Mouse (Mus musculus): ENCODE data around the gene Rasd1. TPM values are rescaled to one million over a fixed set of nuclear protein-coding genes. Genes with fewer than 3 reads are reported as not detected.
A peak's percentile ranks its signal among the peaks of the same experiment; 100 is the strongest.

Gene Rasd1
- total and polyA plus RNA-seq, 3 experiments: 0.13 to 0.30 TPM; not detected in 1

GRCm38 (mm10) chr11:59948401-59948767 is 16.4 kb downstream of the Rasd1 start:
- peaks cover 3% of the 10 kb centered on the region for H3K27me3 ChIP-seq (replicated peaks)
- peaks cover 0 to 35% of the 10 kb centered on the region in 2 experiments for H3K36me3 ChIP-seq (replicated peaks in 1 of 2; ENCODE audit: control insufficient read depth in 1 of 2, insufficient read depth in 1 of 2, low read length in 1 of 2)
- in situ Hi-C loops (cut with MboI; ENCODE audit: low pct_ligation_motif_present, low pct_unique_long_range_greater_than_20kb, low sequenced_read_pairs): no loop called here
- no peak overlapping the region for H3K27ac ChIP-seq (ENCODE audit: insufficient read depth, low read depth)
- H3K9ac ChIP-seq (ENCODE audit: insufficient read depth, low read depth): peak overlapping the region; percentile 79
- H3K4me1 ChIP-seq (ENCODE audit: control insufficient read depth in 1 of 2, insufficient read depth in 2 of 2): peaks cover 4 to 45% of the 10 kb centered on the region in 2 experiments; a peak in 3 of 4 replicates
- H3K4me3 ChIP-seq (replicated peaks in 1 of 3; ENCODE audit: low read depth in 2 of 3, low read length in 2 of 3, poor library complexity in 1 of 3): peak overlapping the region; percentile 71 to 99 (median 88)
- H3K9me3 ChIP-seq (replicated peaks; ENCODE audit: low read length): no peaks in the 10 kb centered on the region
- dilution Hi-C loops (cut with MboI; ENCODE audit: extremely low pct_ligation_motif_present, extremely low pct_unique_long_range_greater_than_20kb, low sequenced_read_pairs): no loop called here
- peak overlapping the region; percentile 99 for H3K4me2 ChIP-seq (ENCODE audit: insufficient read depth, low read depth, poor library complexity, severe bottlenecking)
- peaks cover 17% of the 10 kb centered on the region for H3K79me2 ChIP-seq (replicated peaks; ENCODE audit: control insufficient read depth, extremely low read depth, insufficient read depth, poor library complexity, severe bottlenecking)
- TF ChIP-seq IRF4 (IDR thresholded peaks at IDR 0.05; ENCODE audit: low read depth, low read length): 0 out of 2 replicates have a peak, but pooled peaks have one; percentile 15
- TF ChIP-seq EP300 (IDR thresholded peaks at IDR 0.05; ENCODE audit: low read length): 0 out of 2 replicates have a peak, but pooled peaks have one; percentile 32
- TF ChIP-seq SMC3 (IDR thresholded peaks at IDR 0.05; ENCODE audit: low read depth, low read length): no peak
- TF ChIP-seq MYC (IDR thresholded peaks at IDR 0.05; ENCODE audit: low read depth, low read length): 0 out of 2 replicates have a peak, but pooled peaks have one; percentile 25
- 0 out of 2 replicates have a peak, but pooled peaks have one; percentile 32 for TF ChIP-seq CHD1 (IDR thresholded peaks at IDR 0.05; ENCODE audit: low read depth, low read length)
- DNase-seq (ENCODE audit: extremely low read depth): peak; percentile 45

GRCm38 (mm10) chr11:59947752-59948400 is 16.9 kb downstream of the Rasd1 start, which contains the start of gene Med9:
TSS of gene Med9 (plus strand) at chr11:59948206.
- dilution Hi-C loops (cut with MboI; ENCODE audit: extremely low pct_ligation_motif_present, extremely low pct_unique_long_range_greater_than_20kb, low sequenced_read_pairs) (no loop called here), in situ Hi-C loops (cut with MboI; ENCODE audit: low pct_ligation_motif_present, low pct_unique_long_range_greater_than_20kb, low sequenced_read_pairs) (no loop called here)
- peaks cover 3% of the 10 kb centered on the region for H3K27me3 ChIP-seq (replicated peaks)
- H3K36me3 ChIP-seq (replicated peaks in 1 of 2; ENCODE audit: control insufficient read depth in 1 of 2, insufficient read depth in 1 of 2, low read length in 1 of 2): peaks cover 0 to 31% of the 10 kb centered on the region in 2 experiments
- H3K27ac ChIP-seq (ENCODE audit: insufficient read depth, low read depth): no peak within 1 kb of the TSS
- peaks cover 4 to 45% of the 10 kb centered on the region in 2 experiments; a peak in 3 of 4 replicates for H3K4me1 ChIP-seq (ENCODE audit: control insufficient read depth in 1 of 2, insufficient read depth in 2 of 2)
- peaks cover 13% of the 10 kb centered on the region for H3K79me2 ChIP-seq (replicated peaks; ENCODE audit: control insufficient read depth, extremely low read depth, insufficient read depth, poor library complexity, severe bottlenecking)
- H3K4me2 ChIP-seq (ENCODE audit: insufficient read depth, low read depth, poor library complexity, severe bottlenecking): peak within 1 kb of the TSS; percentile 99
- TF ChIP-seq KAT2A (IDR thresholded peaks at IDR 0.05; ENCODE audit: insufficient replicate concordance, low read length) (peak; percentile 88), ELF1 (IDR thresholded peaks at IDR 0.05; ENCODE audit: low read depth, low read length) (peak; percentile 67), ZMIZ1 (IDR thresholded peaks at IDR 0.05; ENCODE audit: low read depth, low read length) (no peak), MEF2A (IDR thresholded peaks at IDR 0.05; ENCODE audit: borderline replicate concordance, low read depth, low read length) (peak; percentile 77; the same call in 1 of the 2 replicates), ZNF384 (IDR thresholded peaks at IDR 0.05; ENCODE audit: low read depth, low read length) (peak; percentile 77), E2F4 (IDR thresholded peaks at IDR 0.05; ENCODE audit: insufficient replicate concordance, low read depth, low read length) (peak; percentile 99), HCFC1 (IDR thresholded peaks at IDR 0.05; ENCODE audit: low read depth, low read length) (peak; percentile 92), JUN (IDR thresholded peaks at IDR 0.05; ENCODE audit: insufficient read depth, low read depth, low read length) (no peak), TCF12 (IDR thresholded peaks at IDR 0.05; ENCODE audit: low read depth, low read length) (peak; percentile 89), NRF1 (IDR thresholded peaks at IDR 0.05; ENCODE audit: low read depth, low read length) (peak; percentile 92), EP300 (IDR thresholded peaks at IDR 0.05; ENCODE audit: low read length) (no peak), UBTF (IDR thresholded peaks at IDR 0.05; ENCODE audit: low read depth, low read length) (no peak), RCOR1 (conservative IDR thresholded peaks at IDR 0.05; ENCODE audit: low read depth, low read length) (no peak; the same call in 1 of the 2 replicates), MAZ (IDR thresholded peaks at IDR 0.05; ENCODE audit: low read depth, low read length) (peak; percentile 58), MXI1 (IDR thresholded peaks at IDR 0.05; ENCODE audit: low read depth, low read length) (peak; percentile 96), SMC3 (IDR thresholded peaks at IDR 0.05; ENCODE audit: low read depth, low read length) (no peak), NELFE (IDR thresholded peaks at IDR 0.05; ENCODE audit: low read depth, low read length) (peak; percentile 81), IRF4 (IDR thresholded peaks at IDR 0.05; ENCODE audit: low read depth, low read length) (no peak; the same call in 1 of the 2 replicates), SIN3A (IDR thresholded peaks at IDR 0.05; ENCODE audit: low read length) (peak; percentile 97), RAD21 (IDR thresholded peaks at IDR 0.05; ENCODE audit: low read depth, low read length) (no peak), TBP (conservative IDR thresholded peaks at IDR 0.05; ENCODE audit: low read depth, low read length) (0 out of 2 replicates have a peak, but pooled peaks have one; percentile 10), MAX (IDR thresholded peaks at IDR 0.05; ENCODE audit: low read length) (no peak; the same call in 1 of the 2 replicates), POLR2A (IDR thresholded peaks at IDR 0.05; ENCODE audit: low read depth, low read length) (peak; percentile 75; the same call in 1 of the 2 replicates)
- peak; percentile 93 for DNase-seq (ENCODE audit: extremely low read depth)
- H3K9me3 ChIP-seq (replicated peaks; ENCODE audit: low read length): no peaks in the 10 kb centered on the region
- peak within 1 kb of the TSS; percentile 79 for H3K9ac ChIP-seq (ENCODE audit: insufficient read depth, low read depth)
- peak within 1 kb of the TSS; percentile 71 to 99 (median 88) for H3K4me3 ChIP-seq (replicated peaks in 1 of 3; ENCODE audit: low read depth in 2 of 3, low read length in 2 of 3, poor library complexity in 1 of 3)
